Mouse (Mus musculus): Measurements from ENCODE around the gene Zbtb40. TPM values are rescaled to one million over a fixed set of nuclear protein-coding genes. Genes with fewer than 3 reads are reported as not detected.
A peak's percentile ranks its signal among the peaks of the same experiment; 100 is the strongest.

The Zbtb40 gene
- polyA plus RNA-seq, 1 experiment from 2014 or later, result 3.1 TPM

GRCm38 (mm10) chr4:136942761-136943160 is 105.8 kb downstream of the Zbtb40 start:
- Histone ChIP-seq H3K9ac (ENCODE audit: low read length) (no peak overlapping the region), H3K4me2 (ENCODE audit: low read depth, low read length) (peak overlapping the region; percentile 35; the same call in 1 of the 2 replicates), H3K4me3 (ENCODE audit: low read length) (no peak overlapping the region), H3K36me3 (ENCODE audit: control insufficient read depth, insufficient read depth) (no peaks in the 10 kb centered on the region), H3K27me3 (ENCODE audit: control insufficient read depth, insufficient read depth, low read length) (peaks cover 63% of the 10 kb centered on the region), H3K9me3 (replicated peaks; ENCODE audit: control insufficient read depth, low read length) (no peaks in the 10 kb centered on the region), H3K4me1 (ENCODE audit: control insufficient read depth, insufficient read depth, low read length) (no peaks in the 10 kb centered on the region), H3K27ac (ENCODE audit: low read length) (no peak overlapping the region)
- no peak for ATAC-seq (replicated peaks; ENCODE audit: extremely low read depth, insufficient read depth, low FRiP score)
- 21% methylated on average over 18 of the region's 18 CpGs for WGBS

GRCm38 (mm10) chr4:136937935-136938334 is 110.7 kb downstream of the Zbtb40 start:
- Histone ChIP-seq H3K9me3 (replicated peaks; ENCODE audit: control insufficient read depth, low read length) (no peaks in the 10 kb centered on the region), H3K4me3 (ENCODE audit: low read length) (no peak overlapping the region), H3K9ac (ENCODE audit: low read length) (no peak overlapping the region), H3K27ac (ENCODE audit: low read length) (no peak overlapping the region), H3K36me3 (ENCODE audit: control insufficient read depth, insufficient read depth) (no peaks in the 10 kb centered on the region), H3K4me2 (ENCODE audit: low read depth, low read length) (no peak overlapping the region), H3K4me1 (ENCODE audit: control insufficient read depth, insufficient read depth, low read length) (no peaks in the 10 kb centered on the region), H3K27me3 (ENCODE audit: control insufficient read depth, insufficient read depth, low read length) (peaks cover 56% of the 10 kb centered on the region)
- WGBS, result 72% methylated on average over 5 of the region's 5 CpGs
- ATAC-seq (replicated peaks; ENCODE audit: extremely low read depth, insufficient read depth, low FRiP score), result no peak

- no peak overlapping the region for H3K4me2 ChIP-seq (ENCODE audit: low read depth, low read length)
- 69% methylated on average over 4 of the region's 4 CpGs for WGBS
- H3K27me3 ChIP-seq (ENCODE audit: control insufficient read depth, insufficient read depth, low read length), result peaks cover 58% of the 10 kb centered on the region
- H3K9me3 ChIP-seq (replicated peaks; ENCODE audit: control insufficient read depth, low read length), result no peaks in the 10 kb centered on the region
- no peaks in the 10 kb centered on the region for H3K4me1 ChIP-seq (ENCODE audit: control insufficient read depth, insufficient read depth, low read length)
- H3K9ac ChIP-seq (ENCODE audit: low read length), result no peak overlapping the region
- no peaks in the 10 kb centered on the region for H3K36me3 ChIP-seq (ENCODE audit: control insufficient read depth, insufficient read depth)
- ATAC-seq (replicated peaks; ENCODE audit: extremely low read depth, insufficient read depth, low FRiP score), result no peak
- no peak overlapping the region for H3K4me3 ChIP-seq (ENCODE audit: low read length)
- H3K27ac ChIP-seq (ENCODE audit: low read length), result no peak overlapping the region
Measured at GRCm38 (mm10) chr4:136937344-136937743, 111.3 kb downstream of the Zbtb40 start.

- 34% methylated on average over 18 of the region's 18 CpGs for WGBS
Measured at GRCm38 (mm10) chr4:136934746-136935613, 113.6 kb downstream of the Zbtb40 start.

GRCm38 (mm10) chr4:136930474-136930873 is 118.1 kb downstream of the Zbtb40 start:
- Histone ChIP-seq H3K27ac (ENCODE audit: low read length) (no peak overlapping the region), H3K4me3 (ENCODE audit: low read length) (no peak overlapping the region), H3K36me3 (ENCODE audit: control insufficient read depth, insufficient read depth) (no peaks in the 10 kb centered on the region), H3K27me3 (ENCODE audit: control insufficient read depth, insufficient read depth, low read length) (peaks cover 46% of the 10 kb centered on the region), H3K4me2 (ENCODE audit: low read depth, low read length) (no peak overlapping the region), H3K4me1 (ENCODE audit: control insufficient read depth, insufficient read depth, low read length) (no peaks in the 10 kb centered on the region), H3K9me3 (replicated peaks; ENCODE audit: control insufficient read depth, low read length) (no peaks in the 10 kb centered on the region), H3K9ac (ENCODE audit: low read length) (no peak overlapping the region)
- 60% methylated on average over 8 of the region's 8 CpGs for WGBS
- no peak for ATAC-seq (replicated peaks; ENCODE audit: extremely low read depth, insufficient read depth, low FRiP score)

More at GRCm38 (mm10) chr4:136934746-136935613, 113.6 kb downstream of the Zbtb40 start:
- Histone ChIP-seq H3K4me2 (ENCODE audit: low read depth, low read length) (no peak overlapping the region), H3K4me3 (ENCODE audit: low read length) (no peak overlapping the region), H3K4me1 (ENCODE audit: control insufficient read depth, insufficient read depth, low read length) (no peaks in the 10 kb centered on the region), H3K9me3 (replicated peaks; ENCODE audit: control insufficient read depth, low read length) (no peaks in the 10 kb centered on the region), H3K9ac (ENCODE audit: low read length) (no peak overlapping the region), H3K27me3 (ENCODE audit: control insufficient read depth, insufficient read depth, low read length) (peaks cover 54% of the 10 kb centered on the region), H3K36me3 (ENCODE audit: control insufficient read depth, insufficient read depth) (no peaks in the 10 kb centered on the region), H3K27ac (ENCODE audit: low read length) (no peak overlapping the region)
- ATAC-seq (replicated peaks; ENCODE audit: extremely low read depth, insufficient read depth, low FRiP score), result peak; percentile 49; the same call in 1 of the 2 replicates

Other genes with a start within 250 kb of the Zbtb40 start
- 0.70 and 1.4 TPM in 2 replicates for gene Ephb2, start 212.8 kb downstream of the Zbtb40 start, polyA plus RNA-seq (2015; fragmentation: Nextera tagmentation; extraction: Ambion mirVana)
- gene C1qb, start 162.6 kb downstream of the Zbtb40 start, polyA plus RNA-seq (2015; fragmentation: Nextera tagmentation; extraction: Ambion mirVana), result 41.3 and 44.5 TPM in 2 replicates
- 20.7 and 21.0 TPM in 2 replicates for gene C1qc, start 155.7 kb downstream of the Zbtb40 start, polyA plus RNA-seq (2015; fragmentation: Nextera tagmentation; extraction: Ambion mirVana)
- gene C1qa, start 150.0 kb downstream of the Zbtb40 start, polyA plus RNA-seq (2015; fragmentation: Nextera tagmentation; extraction: Ambion mirVana), result 28.6 and 31.6 TPM in 2 replicates
- 0.02 TPM in 1 of 2 replicates, not detected in the other for gene Epha8, start 92.0 kb downstream of the Zbtb40 start, polyA plus RNA-seq (2015; fragmentation: Nextera tagmentation; extraction: Ambion mirVana)
- 0.65 and 0.71 TPM in 2 replicates for gene Wnt4, start 228.7 kb upstream of the Zbtb40 start, polyA plus RNA-seq (2015; fragmentation: Nextera tagmentation; extraction: Ambion mirVana)